Mouse (Mus musculus) midbrain, embryonic 14.5 days (tissue): Measurements from ENCODE around the gene Vmn1r84. TPM values are rescaled to one million over a fixed set of nuclear protein-coding genes. Genes with fewer than 3 reads are reported as not detected.

Experiments
- ATAC-seq: fragments of 200-750 bp; cut with Nextera tagmentation; 2 replicates; pipeline ENCODE4 v1.8.0; 2017; ENCODE audit warnings: moderate number of reproducible peaks, moderate library complexity; ENCODE audit not compliant: low FRiP score, low TSS enrichment
- DNase-seq: peaks from one replicate; pipeline ENCODE4 v3.0.0-alpha.2; 2015
- H3K27ac ChIP-seq: fragments of 300-500 bp; sonication (generic); replicated peaks from 2 replicates; pipeline ENCODE4 v1.5.1; 2014; ENCODE audit warnings: mild to moderate bottlenecking, low read depth, low read length, moderate library complexity
- H3K27me3 ChIP-seq: fragments of 300-500 bp; sonication (generic); 2 replicates; pipeline ENCODE4 v1.6.1; 2014; ENCODE audit warnings: low read length, control low read depth, mixed read lengths; ENCODE audit not compliant: control insufficient read depth, insufficient read depth
- H3K36me3 ChIP-seq: fragments of 300-500 bp; sonication (generic); 2 replicates; pipeline ENCODE4 v1.6.1; 2014; ENCODE audit warnings: low read length, control low read depth; ENCODE audit not compliant: control insufficient read depth, insufficient read depth
- H3K4me1 ChIP-seq: fragments of 300-500 bp; sonication (generic); 2 replicates; pipeline ENCODE4 v1.6.1; 2014; ENCODE audit warnings: mild to moderate bottlenecking, antibody characterized with exemption, low read length, control low read depth; ENCODE audit not compliant: control insufficient read depth, insufficient read depth
- H3K4me2 ChIP-seq: fragments of 300-500 bp; sonication (generic); 2 replicates; pipeline ENCODE4 v1.6.1; 2014; ENCODE audit warnings: mild to moderate bottlenecking, low read length, moderate library complexity
- H3K4me3 ChIP-seq: fragments of 300-500 bp; sonication (generic); replicated peaks from 2 replicates; pipeline ENCODE4 v1.5.1; 2014; ENCODE audit warnings: low read depth, low read length
- H3K9ac ChIP-seq: fragments of 300-500 bp; sonication (generic); replicated peaks from 2 replicates; pipeline ENCODE4 v1.6.1; 2014; ENCODE audit warnings: mild to moderate bottlenecking, low read length, moderate library complexity
- H3K9me3 ChIP-seq: fragments of 300-500 bp; sonication (generic); 2 replicates; pipeline ENCODE4 v1.6.1; 2016; ENCODE audit warnings: low read length, control low read depth, mixed read lengths; ENCODE audit not compliant: control insufficient read depth
- WGBS: fragments of 180-500 bp; shearing (Covaris S2); extraction: QIAGEN DNeasy Blood & Tissue Kit; methylation state at CpG from one replicate; pipeline ENCODE4 v1.1.7; 2014; 5-methylcytosine and 5-hydroxymethylcytosine counted together
- microRNA-seq: library from miRNA; unstranded; fragments of <30 nt; microRNA quantifications from one replicate; pipeline ENCODE4, GENCODE M21; 2016
- polyA plus RNA-seq: library from polyadenylated mRNA; unstranded; fragments of >200 nt; fragmentation: Nextera tagmentation; extraction: Ambion mirVana; gene quantifications from 2 replicates; pipeline ENCODE4 v1.2.1, GENCODE M21; 2014

The Vmn1r84 gene
- polyA plus RNA-seq: not detected in 2 replicates

- Histone ChIP-seq H3K9ac (no peak within 1 kb of the TSS), H3K4me1 (no peaks in the 10 kb centered on the region), H3K4me3 (no peak within 1 kb of the TSS), H3K4me2 (no peak within 1 kb of the TSS), H3K27me3 (no peaks in the 10 kb centered on the region), H3K36me3 (no peaks in the 10 kb centered on the region), H3K9me3 (no peaks in the 10 kb centered on the region), H3K27ac (no peak within 1 kb of the TSS)
- no peak for ATAC-seq
- no peak for DNase-seq
- 64% methylated on average over 1 of the region's 1 CpGs for WGBS
These were observed at the start of gene Vmn1r84 for GRCm38 (mm10) chr7:12369173-12369572. Vmn1r84 (minus strand) TSS chr7:12369273.

GRCm38 (mm10) chr7:12329381-12329780, 39.7 kb downstream of the Vmn1r84 start, which contains the start of gene Vmn1r83:
Vmn1r83 (minus strand) TSS chr7:12329481.
- Histone ChIP-seq H3K4me2 (no peak within 1 kb of the TSS), H3K27ac (no peak within 1 kb of the TSS), H3K4me3 (no peak within 1 kb of the TSS), H3K36me3 (no peaks in the 10 kb centered on the region), H3K27me3 (no peaks in the 10 kb centered on the region), H3K4me1 (no peaks in the 10 kb centered on the region), H3K9me3 (peaks cover 31% of the 10 kb centered on the region), H3K9ac (no peak within 1 kb of the TSS)
- DNase-seq: no peak
- ATAC-seq: no peak
- WGBS: 87% methylated on average over 2 of the region's 2 CpGs

Small RNA genes within 50 kb of the gene (microRNA-seq; reads per million reads assigned to microRNA genes)
- gene Gm23521: not detected

Other genes with a start within 250 kb of the Vmn1r84 start
- gene Vmn1r78, start 219.0 kb downstream of the Vmn1r84 start, polyA plus RNA-seq: not detected in 2 replicates
- gene Vmn1r79, start 198.0 kb downstream of the Vmn1r84 start, polyA plus RNA-seq: not detected in 2 replicates
- not detected in 2 replicates for gene Vmn1r80, start 180.0 kb downstream of the Vmn1r84 start, polyA plus RNA-seq
- gene Vmn1r81, start 101.0 kb downstream of the Vmn1r84 start, polyA plus RNA-seq: not detected in 2 replicates
- gene Vmn1r82, start 68.8 kb downstream of the Vmn1r84 start, polyA plus RNA-seq: not detected in 2 replicates
- gene Vmn1r83, start 39.8 kb downstream of the Vmn1r84 start, polyA plus RNA-seq: not detected in 2 replicates
- 10.1 and 13.6 TPM in 2 replicates for gene Zfp551, start 53.5 kb upstream of the Vmn1r84 start, polyA plus RNA-seq
- gene Zfp606, start 109.0 kb upstream of the Vmn1r84 start, polyA plus RNA-seq: 54.6 and 66.4 TPM in 2 replicates
- not detected in 2 replicates for gene 2900092C05Rik, start 143.2 kb upstream of the Vmn1r84 start, polyA plus RNA-seq
- gene Vmn2r53, start 239.5 kb upstream of the Vmn1r84 start, polyA plus RNA-seq: 0.01 TPM in 1 of 2 replicates, not detected in the other